ENCODE assay signal across 12 mouse cellular contexts in genomic region chr7:105777316-105777715, GRCm38 (mm10). TPM values are rescaled to one million over a fixed set of nuclear protein-coding genes. Genes with fewer than 3 reads are reported as not detected.
DNase-seq lines count a peak whose midpoint lies in the region; ATAC-seq and TF ChIP-seq lines count a peak whose summit lies in the region.
"Had no signal": no experiment of that assay in that cellular context is flagged by ENCODE, and none has a peak within 500 bp of the region (broad histone marks: within the 10 kb centered on the region; RNA-seq: fewer than 3 reads in every experiment).

No protein-coding gene starts in this region.

- no peaks in the 10 kb centered on the region for H3K36me3 ChIP-seq in heart, embryonic 15.5 days
- peaks cover 53% of the 10 kb centered on the region for H3K36me3 ChIP-seq in embryonic facial prominence, embryonic 13.5 days
- peaks cover 71% of the 10 kb centered on the region for H3K36me3 ChIP-seq in limb, embryonic 12.5 days

- WGBS in heart, embryonic 15.5 days = 84% methylated on average over 1 of the region's 1 CpGs
- 79% methylated on average over 1 of the region's 1 CpGs for WGBS in embryonic facial prominence, embryonic 13.5 days
- WGBS in limb, embryonic 12.5 days = 85% methylated on average over 1 of the region's 1 CpGs

- H3K27ac ChIP-seq in heart, embryonic 15.5 days = peak overlapping the region; percentile 87; the same call in 1 of the 2 replicates
- peak overlapping the region; percentile 88 for H3K27ac ChIP-seq in bone marrow macrophage, adult 2 months (ENCODE audit: insufficient read depth, low read depth, low read length)
- H3K27ac ChIP-seq in embryonic facial prominence, embryonic 13.5 days = peak overlapping the region; percentile 98
- H3K27ac ChIP-seq in limb, embryonic 12.5 days = peak overlapping the region; percentile 99

- H3K4me1 ChIP-seq in heart, embryonic 15.5 days (replicated peaks) = peaks cover 32% of the 10 kb centered on the region
- peaks cover 27% of the 10 kb centered on the region for H3K4me1 ChIP-seq in bone marrow macrophage, adult 2 months (ENCODE audit: control insufficient read depth, insufficient read depth, low read length)
- peaks cover 78% of the 10 kb centered on the region for H3K4me1 ChIP-seq in embryonic facial prominence, embryonic 13.5 days
- H3K4me1 ChIP-seq in limb, embryonic 12.5 days (replicated peaks) = peaks cover 52% of the 10 kb centered on the region

- no peak for TF ChIP-seq CTCF in bone marrow macrophage, adult 2 months (IDR thresholded peaks at IDR 0.05; ENCODE audit: low read depth, low read length)

- peak overlapping the region; percentile 41; the same call in 1 of the 2 replicates for H3K4me2 ChIP-seq in heart, embryonic 15.5 days
- H3K4me2 ChIP-seq in embryonic facial prominence, embryonic 13.5 days = peak overlapping the region; percentile 66
- peak overlapping the region; percentile 67 for H3K4me2 ChIP-seq in limb, embryonic 12.5 days

- no peak overlapping the region for H3K4me3 ChIP-seq in heart, embryonic 15.5 days
- no peak overlapping the region for H3K4me3 ChIP-seq in bone marrow macrophage, adult 2 months (ENCODE audit: insufficient read depth, low read length)
- H3K4me3 ChIP-seq in embryonic facial prominence, embryonic 13.5 days = peak overlapping the region; percentile 43
- H3K4me3 ChIP-seq in limb, embryonic 12.5 days (replicated peaks) = peak overlapping the region; percentile 40

- no peaks in the 10 kb centered on the region for H3K9me3 ChIP-seq in heart, embryonic 15.5 days (replicated peaks)
- no peaks in the 10 kb centered on the region for H3K9me3 ChIP-seq in embryonic facial prominence, embryonic 13.5 days
- no peaks in the 10 kb centered on the region for H3K9me3 ChIP-seq in limb, embryonic 12.5 days
- H3K9me3 ChIP-seq: megakaryocyte, embryonic 14.5 days had no signal

- no peak for ATAC-seq in heart, embryonic 15.5 days (replicated peaks; ENCODE audit: insufficient number of reproducible peaks, insufficient read depth, low FRiP score, low read depth)
- ATAC-seq in embryonic facial prominence, embryonic 13.5 days (ENCODE audit: insufficient number of reproducible peaks, insufficient read depth, low FRiP score, low TSS enrichment, low read depth) = no peak
- ATAC-seq in limb, embryonic 12.5 days (ENCODE audit: insufficient number of reproducible peaks, insufficient read depth, low FRiP score, low TSS enrichment, low read depth) = no peak

- no peaks in the 10 kb centered on the region for H3K27me3 ChIP-seq in heart, embryonic 15.5 days
- no peaks in the 10 kb centered on the region for H3K27me3 ChIP-seq in embryonic facial prominence, embryonic 13.5 days
- no peaks in the 10 kb centered on the region for H3K27me3 ChIP-seq in limb, embryonic 12.5 days

- H3K9ac ChIP-seq in heart, embryonic 15.5 days = no peak overlapping the region
- peak overlapping the region; percentile 66 for H3K9ac ChIP-seq in embryonic facial prominence, embryonic 13.5 days
- no peak overlapping the region for H3K9ac ChIP-seq in limb, embryonic 12.5 days (replicated peaks)

- DNase-seq in heart, postnatal 14 days = no peak
- no peak for DNase-seq in right cerebral cortex, postnatal 14 days
- no peak for DNase-seq in gastrocnemius, adult 8-10 months (ENCODE audit: low spot score in 2 of 2)
- DNase-seq: cerebellum, postnatal 10 days; liver; thymus, adult 2 months had no signal

- intact Hi-C loops in heart, postnatal 14 days (cut with DNase I) = no loop called here

- no peak for TF ChIP-seq POLR2A in bone marrow macrophage, adult 2 months (IDR thresholded peaks at IDR 0.05; ENCODE audit: borderline replicate concordance, low read depth, low read length)

RNA-seq across cellular contexts. Expression of gene Dchs1, which starts 10.1 kb away (rescaled TPM):
- 3.4 and 5.9 TPM in 2 replicates for polyA plus RNA-seq in heart, embryonic 15.5 days (2015; fragmentation: Nextera tagmentation; extraction: Ambion mirVana)
- 10 to 100 TPM; 18.0 to 21.1 TPM for total RNA-seq in heart, postnatal 14 days (2021)
- 0.49 and 1.0 TPM in 2 replicates for polyA plus RNA-seq in bone marrow macrophage, adult 2 months (2012; ENCODE audit: insufficient read depth, insufficient read length, missing spikeins)
- polyA plus RNA-seq in embryonic facial prominence, embryonic 13.5 days (2015; fragmentation: Nextera tagmentation; extraction: Ambion mirVana) = 21.0 and 21.5 TPM in 2 replicates
- polyA plus RNA-seq in limb, embryonic 12.5 days (2016; fragmentation: Nextera tagmentation; extraction: Ambion mirVana) = 24.8 and 28.2 TPM in 2 replicates
- 1 to 10 TPM; 1.4 to 2.1 (median 1.7) TPM for total RNA-seq in gastrocnemius, adult 8-10 months (2022)
- total RNA-seq: neutrophil, adult 5-6 weeks had no signal

RNA-seq across cellular contexts. Expression of gene Tpp1, which starts 25.3 kb away (rescaled TPM):
- polyA plus RNA-seq in heart, embryonic 15.5 days (2015; fragmentation: Nextera tagmentation; extraction: Ambion mirVana) = 72.8 and 77.1 TPM in 2 replicates
- total RNA-seq in heart, postnatal 14 days (2021) = 10 to 100 TPM; 41.6 to 42.5 TPM
- polyA plus RNA-seq in bone marrow macrophage, adult 2 months (2012; ENCODE audit: insufficient read depth, insufficient read length, missing spikeins) = 257 and 299 TPM in 2 replicates
- polyA plus RNA-seq in embryonic facial prominence, embryonic 13.5 days (2015; fragmentation: Nextera tagmentation; extraction: Ambion mirVana) = 44.0 and 45.8 TPM in 2 replicates
- polyA plus RNA-seq in limb, embryonic 12.5 days (2016; fragmentation: Nextera tagmentation; extraction: Ambion mirVana) = 33.3 and 38.3 TPM in 2 replicates
- total RNA-seq in gastrocnemius, adult 8-10 months (2022) = 10 to 100 TPM; 35.3 to 54.3 (median 47.8) TPM

RNA-seq across cellular contexts. Expression of gene Taf10, which starts 33.2 kb away (rescaled TPM):
- 90.0 and 105 TPM in 2 replicates for polyA plus RNA-seq in heart, embryonic 15.5 days (2015; fragmentation: Nextera tagmentation; extraction: Ambion mirVana)
- total RNA-seq in heart, postnatal 14 days (2021) = 10 to 100 TPM; 81.0 to 88.8 TPM
- 120 and 133 TPM in 2 replicates for polyA plus RNA-seq in bone marrow macrophage, adult 2 months (2012; ENCODE audit: insufficient read depth, insufficient read length, missing spikeins)
- 126 and 137 TPM in 2 replicates for polyA plus RNA-seq in embryonic facial prominence, embryonic 13.5 days (2015; fragmentation: Nextera tagmentation; extraction: Ambion mirVana)
- 170 and 173 TPM in 2 replicates for polyA plus RNA-seq in limb, embryonic 12.5 days (2016; fragmentation: Nextera tagmentation; extraction: Ambion mirVana)
- 100 to 1,000 TPM in 1 of 4 experiments, 10 to 100 TPM in 3; 89.4 to 106 (median 97.8) TPM for total RNA-seq in gastrocnemius, adult 8-10 months (2022)

RNA-seq across cellular contexts. Expression of gene Mrpl17, which starts 33.6 kb away (rescaled TPM):
- polyA plus RNA-seq in heart, embryonic 15.5 days (2015; fragmentation: Nextera tagmentation; extraction: Ambion mirVana) = 180 and 222 TPM in 2 replicates
- total RNA-seq in heart, postnatal 14 days (2021) = 10 to 100 TPM; 96.0 to 96.7 TPM
- polyA plus RNA-seq in bone marrow macrophage, adult 2 months (2012; ENCODE audit: insufficient read depth, insufficient read length, missing spikeins) = 53.7 and 62.8 TPM in 2 replicates
- polyA plus RNA-seq in embryonic facial prominence, embryonic 13.5 days (2015; fragmentation: Nextera tagmentation; extraction: Ambion mirVana) = 321 and 381 TPM in 2 replicates
- polyA plus RNA-seq in limb, embryonic 12.5 days (2016; fragmentation: Nextera tagmentation; extraction: Ambion mirVana) = 319 and 330 TPM in 2 replicates
- 100 to 1,000 TPM; 108 to 123 (median 112) TPM for total RNA-seq in gastrocnemius, adult 8-10 months (2022)

RNA-seq across cellular contexts. Expression of gene Rrp8, which starts 40.1 kb away (rescaled TPM):
- 18.7 and 23.2 TPM in 2 replicates for polyA plus RNA-seq in heart, embryonic 15.5 days (2015; fragmentation: Nextera tagmentation; extraction: Ambion mirVana)
- total RNA-seq in heart, postnatal 14 days (2021) = 10 to 100 TPM; 10.8 to 11.2 TPM
- polyA plus RNA-seq in bone marrow macrophage, adult 2 months (2012; ENCODE audit: insufficient read depth, insufficient read length, missing spikeins) = 13.9 and 22.3 TPM in 2 replicates
- 43.4 and 48.9 TPM in 2 replicates for polyA plus RNA-seq in embryonic facial prominence, embryonic 13.5 days (2015; fragmentation: Nextera tagmentation; extraction: Ambion mirVana)
- polyA plus RNA-seq in limb, embryonic 12.5 days (2016; fragmentation: Nextera tagmentation; extraction: Ambion mirVana) = 43.1 and 50.8 TPM in 2 replicates
- total RNA-seq in gastrocnemius, adult 8-10 months (2022) = 10 to 100 TPM; 10.5 to 15.6 (median 13.4) TPM

Comparison
In these comparisons a context has a peak if more than half of its experiments do, and no peak if none do; other contexts are left out.
1. H3K4me3 ChIP-seq: peak in embryonic facial prominence, embryonic 13.5 days (single experiment) and limb, embryonic 12.5 days (single experiment); none in heart, embryonic 15.5 days (single experiment) and bone marrow macrophage, adult 2 months (single experiment).
2. Peak in every context shown above with its lines, with median percentiles within 50 percentile points of each other: H3K27ac ChIP-seq and H3K4me2 ChIP-seq.